Mouse (Mus musculus): ENCODE measurements around the gene Dcaf15. TPM values are rescaled to one million over a fixed set of nuclear protein-coding genes. Genes with fewer than 3 reads are reported as not detected.

Dcaf15 gene
- polyA plus RNA-seq, 1 experiment from 2014 or later = 4.6 TPM

DNA sequence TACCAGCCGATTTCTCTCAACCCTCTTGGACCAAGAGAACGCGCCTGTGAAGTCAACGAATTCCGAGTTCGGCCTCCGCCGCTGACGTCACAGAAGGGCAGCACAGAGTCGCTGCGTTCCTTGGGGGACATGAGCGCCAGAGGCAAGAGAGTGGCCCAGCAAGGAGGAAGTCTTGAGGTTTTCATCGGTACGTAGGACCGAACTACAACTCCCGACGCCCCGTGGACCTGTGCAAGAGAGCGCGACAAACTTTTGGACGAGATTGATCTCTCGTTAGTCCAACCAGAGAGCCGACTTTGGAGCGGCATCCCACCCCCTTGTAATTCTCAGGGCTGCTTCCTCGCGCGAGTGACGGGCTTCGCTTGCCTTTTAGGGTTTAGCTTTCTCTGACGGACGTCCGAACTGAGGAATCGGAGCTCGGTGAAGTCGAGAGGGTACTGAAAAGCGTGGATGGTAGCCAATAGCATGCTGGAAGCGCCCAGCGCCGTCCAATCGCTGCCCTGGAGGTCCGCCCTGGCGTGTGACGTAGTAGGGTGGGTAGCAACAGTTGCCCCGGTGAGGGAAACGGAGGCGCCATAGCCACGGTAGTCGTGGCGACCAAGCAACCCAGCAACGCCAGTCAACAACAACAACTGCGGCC is 38.2 kb downstream of the Dcaf15 start, which contains the start of gene Rfx1:
Rfx1 (plus strand) TSS at position 544 of the 640 bp plus-strand sequence.
- Histone ChIP-seq H3K4me1 (replicated peaks) (peaks cover 41% of the 10 kb centered on the region), H3K9me3 (replicated peaks) (no peaks in the 10 kb centered on the region), H3K27ac (peak within 1 kb of the TSS; percentile 95), H3K27me3 (no peaks in the 10 kb centered on the region), H3K4me3 (peak within 1 kb of the TSS; percentile 85), H3K4me2 (peak within 1 kb of the TSS; percentile 82), H3K36me3 (no peaks in the 10 kb centered on the region), H3K9ac (peak within 1 kb of the TSS; percentile 80)
- under 1% methylated on average over 51 of the region's 51 CpGs for WGBS
- peak; percentile 97 for ATAC-seq (replicated peaks; ENCODE audit: insufficient number of reproducible peaks, insufficient read depth, low FRiP score, low read depth)

- no peak for ATAC-seq (replicated peaks; ENCODE audit: insufficient number of reproducible peaks, insufficient read depth, low FRiP score, low read depth)
- Histone ChIP-seq H3K36me3 (no peaks in the 10 kb centered on the region), H3K4me1 (replicated peaks) (peaks cover 33% of the 10 kb centered on the region), H3K9ac (peak overlapping the region; percentile 80), H3K4me3 (peak overlapping the region; percentile 85), H3K9me3 (replicated peaks) (no peaks in the 10 kb centered on the region), H3K4me2 (peak overlapping the region; percentile 82), H3K27ac (peak overlapping the region; percentile 93), H3K27me3 (no peaks in the 10 kb centered on the region)
- 24% methylated on average over 5 of the region's 5 CpGs for WGBS
These were observed 39.0 kb downstream of the Dcaf15 start for GRCm38 (mm10) chr8:84065457-84066072.

DNA sequence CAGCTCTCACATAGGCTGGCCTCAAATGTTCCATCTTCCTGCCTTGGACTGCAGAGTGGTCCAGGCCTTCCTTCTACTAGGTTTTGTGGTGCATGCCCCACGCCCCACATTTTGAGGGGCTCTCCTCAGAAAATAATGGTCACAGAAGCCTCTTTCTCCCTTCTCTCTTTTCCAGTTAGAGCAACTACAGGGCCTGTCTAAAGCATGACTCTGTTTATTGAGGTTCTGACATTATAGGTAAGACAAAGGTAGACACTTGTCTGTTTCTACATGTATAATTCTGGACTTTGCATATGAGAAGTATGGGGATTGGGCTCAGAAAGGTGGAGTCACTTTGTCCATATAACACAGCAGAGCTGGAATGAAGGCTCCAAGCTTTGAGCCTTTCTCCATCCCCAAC is 39.5 kb downstream of the Dcaf15 start, which contains the start of gene Gm10643:
Gm10643 (minus strand) TSS at position 101 of the 400 bp plus-strand sequence.
- 91% methylated on average over 1 of the region's 1 CpGs for WGBS
- H3K9ac ChIP-seq = peak within 1 kb of the TSS; percentile 80
- peak within 1 kb of the TSS; percentile 82 for H3K4me2 ChIP-seq
- no peak for ATAC-seq (replicated peaks; ENCODE audit: insufficient number of reproducible peaks, insufficient read depth, low FRiP score, low read depth)
- H3K27me3 ChIP-seq = no peaks in the 10 kb centered on the region
- no peaks in the 10 kb centered on the region for H3K36me3 ChIP-seq
- H3K27ac ChIP-seq = peak within 1 kb of the TSS; percentile 93
- H3K4me3 ChIP-seq = peak within 1 kb of the TSS; percentile 85
- peaks cover 28% of the 10 kb centered on the region for H3K4me1 ChIP-seq (replicated peaks)
- H3K9me3 ChIP-seq (replicated peaks) = no peaks in the 10 kb centered on the region

DNA sequence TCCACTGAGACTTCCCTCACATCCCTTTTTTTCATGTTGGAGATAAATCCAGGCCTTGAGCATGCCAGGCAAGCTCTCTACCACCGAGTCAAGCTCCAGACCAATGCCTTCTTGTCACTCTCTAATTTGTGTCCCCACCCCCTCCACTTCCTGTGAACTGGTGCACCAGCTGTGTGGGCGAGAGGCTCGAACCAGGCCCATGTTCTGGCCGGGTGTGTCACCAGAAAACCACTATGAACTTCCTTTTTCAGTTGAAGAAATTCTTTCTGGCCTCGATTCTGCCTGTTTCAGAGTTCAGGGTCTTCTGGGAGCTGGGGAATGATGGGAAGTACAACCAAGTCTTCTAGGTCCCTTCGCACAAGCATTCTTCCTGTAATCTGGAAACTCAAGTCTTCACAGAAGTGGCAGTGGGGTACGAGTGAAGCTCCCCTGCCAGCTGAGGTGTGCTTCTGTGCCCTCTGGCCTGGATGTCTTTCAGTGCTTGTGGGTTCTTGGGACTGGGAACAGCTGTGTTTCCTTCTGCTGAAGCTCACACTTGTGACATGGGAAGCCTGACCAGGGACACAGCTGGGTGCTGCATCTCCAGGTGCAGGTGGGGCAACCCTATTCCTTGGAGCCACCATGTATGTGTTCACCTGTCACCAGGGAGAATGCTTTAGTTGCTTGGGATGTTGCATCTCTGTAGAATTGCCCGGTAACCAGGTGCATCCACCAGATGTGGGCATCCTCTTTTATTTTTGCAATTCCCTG is 40.5 kb downstream of the Dcaf15 start:
- Histone ChIP-seq H3K4me1 (replicated peaks) (peaks cover 18% of the 10 kb centered on the region), H3K27me3 (no peaks in the 10 kb centered on the region), H3K4me3 (no peak overlapping the region), H3K4me2 (no peak overlapping the region), H3K9ac (no peak overlapping the region), H3K36me3 (no peaks in the 10 kb centered on the region), H3K27ac (peak overlapping the region; percentile 42; the same call in 1 of the 2 replicates), H3K9me3 (replicated peaks) (no peaks in the 10 kb centered on the region)
- no peak for ATAC-seq (replicated peaks; ENCODE audit: insufficient number of reproducible peaks, insufficient read depth, low FRiP score, low read depth)
- 59% methylated on average over 8 of the region's 8 CpGs for WGBS

DNA sequence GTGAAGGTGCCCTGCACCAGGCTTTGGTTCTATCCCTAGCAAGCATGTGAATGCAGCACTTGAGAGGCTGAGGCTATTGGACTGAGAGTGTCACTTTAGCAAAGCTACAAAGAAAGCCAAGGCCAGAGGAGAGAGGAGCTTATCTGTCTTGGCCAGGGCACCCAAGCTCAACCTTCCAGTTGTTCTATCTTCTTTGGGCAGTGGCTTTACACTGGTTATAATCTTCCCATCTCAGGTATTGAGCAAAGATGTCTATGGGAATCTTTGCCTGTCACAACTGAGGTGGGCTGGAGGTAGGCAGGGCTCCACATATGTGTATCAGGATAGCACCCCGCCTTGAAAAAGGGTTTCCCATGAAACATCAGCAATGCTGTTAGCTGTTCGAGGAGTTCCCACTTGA is 44.3 kb downstream of the Dcaf15 start:
- no peak overlapping the region for H3K4me3 ChIP-seq
- ATAC-seq (replicated peaks; ENCODE audit: insufficient number of reproducible peaks, insufficient read depth, low FRiP score, low read depth) = no peak
- no peaks in the 10 kb centered on the region for H3K36me3 ChIP-seq
- H3K9ac ChIP-seq = no peak overlapping the region
- no peaks in the 10 kb centered on the region for H3K9me3 ChIP-seq (replicated peaks)
- H3K4me2 ChIP-seq = no peak overlapping the region
- WGBS = 80% methylated on average over 2 of the region's 2 CpGs
- H3K27ac ChIP-seq = no peak overlapping the region
- 0 out of 2 replicates have a peak, but pooled peaks cover 3% of the 10 kb centered on the region for H3K27me3 ChIP-seq
- H3K4me1 ChIP-seq (replicated peaks) = no peaks in the 10 kb centered on the region

DNA sequence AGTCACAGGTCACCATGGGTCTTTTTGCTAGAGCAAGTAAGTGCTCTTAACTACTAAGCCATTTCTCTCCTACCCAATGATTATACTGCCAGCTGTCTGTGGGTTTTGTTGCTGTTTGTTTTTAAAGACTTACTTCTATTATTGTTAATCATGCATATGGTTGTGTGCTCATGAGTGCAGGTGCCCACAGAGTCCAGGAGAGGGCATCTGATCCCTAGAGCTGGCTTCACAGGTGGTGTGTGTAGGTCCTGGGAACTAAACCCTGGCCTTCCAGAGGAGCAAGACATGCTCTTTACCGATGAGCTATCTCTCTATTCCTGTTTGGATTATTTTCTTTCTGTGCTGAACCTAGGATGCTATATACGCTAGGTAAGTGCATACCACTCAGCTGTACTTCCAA is 45.3 kb downstream of the Dcaf15 start:
- Histone ChIP-seq H3K4me2 (no peak overlapping the region), H3K9me3 (replicated peaks) (no peaks in the 10 kb centered on the region), H3K27ac (no peak overlapping the region), H3K27me3 (0 out of 2 replicates have a peak, but pooled peaks cover 3% of the 10 kb centered on the region), H3K9ac (no peak overlapping the region), H3K4me1 (replicated peaks) (no peaks in the 10 kb centered on the region), H3K4me3 (no peak overlapping the region), H3K36me3 (no peaks in the 10 kb centered on the region)
- WGBS = 89% methylated on average over 2 of the region's 2 CpGs
- ATAC-seq (replicated peaks; ENCODE audit: insufficient number of reproducible peaks, insufficient read depth, low FRiP score, low read depth) = no peak

DNA sequence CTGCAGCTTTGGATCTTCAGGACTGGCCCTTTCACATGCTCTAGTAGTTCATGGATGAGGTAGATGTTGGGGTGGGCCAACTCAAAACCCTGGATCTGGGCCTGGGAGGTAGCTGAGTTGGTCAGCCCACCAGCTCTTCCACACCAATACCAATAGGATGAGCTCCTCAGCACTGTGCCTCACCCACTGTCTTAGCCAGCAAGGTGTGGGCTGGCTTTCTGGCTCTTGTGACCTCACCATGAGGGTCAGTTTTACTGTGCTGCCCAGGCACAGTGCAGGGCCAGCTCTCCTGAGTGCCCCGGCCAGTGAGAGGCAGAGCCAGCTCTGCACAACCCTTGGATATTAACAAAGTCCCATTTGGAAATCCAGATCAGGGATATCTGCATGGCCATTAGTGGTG is 46.7 kb downstream of the Dcaf15 start:
- no peak for ATAC-seq (replicated peaks; ENCODE audit: insufficient number of reproducible peaks, insufficient read depth, low FRiP score, low read depth)
- H3K36me3 ChIP-seq = no peaks in the 10 kb centered on the region
- 84% methylated on average over 1 of the region's 1 CpGs for WGBS
- peaks cover 1% of the 10 kb centered on the region for H3K4me1 ChIP-seq (replicated peaks)
- no peak overlapping the region for H3K4me2 ChIP-seq
- H3K4me3 ChIP-seq = no peak overlapping the region
- H3K9ac ChIP-seq = no peak overlapping the region
- 0 out of 2 replicates have a peak, but pooled peaks cover 3% of the 10 kb centered on the region for H3K27me3 ChIP-seq
- H3K27ac ChIP-seq = no peak overlapping the region
- H3K9me3 ChIP-seq (replicated peaks) = no peaks in the 10 kb centered on the region

DNA sequence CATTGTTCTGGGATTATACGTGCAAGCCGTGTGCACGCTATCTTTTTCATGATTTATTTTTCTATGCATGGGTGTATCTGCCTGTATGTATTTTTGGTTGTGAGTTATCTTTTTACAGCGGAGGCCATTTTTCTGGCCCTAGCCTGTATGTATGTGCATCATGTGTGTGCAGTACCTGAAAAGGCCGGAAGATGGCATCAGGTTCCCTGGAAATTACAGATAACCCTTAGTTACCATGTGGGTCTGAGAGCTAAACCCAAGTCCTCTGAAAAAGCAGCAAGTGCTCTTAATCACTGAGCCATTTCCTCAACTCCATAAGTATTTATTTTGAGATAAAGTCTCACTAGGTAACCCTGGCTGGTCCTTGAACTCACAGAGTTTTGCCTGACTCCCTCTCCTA is 51.3 kb downstream of the Dcaf15 start:
- 0 out of 2 replicates have a peak, but pooled peaks cover 3% of the 10 kb centered on the region for H3K27me3 ChIP-seq
- H3K36me3 ChIP-seq = no peaks in the 10 kb centered on the region
- ATAC-seq (replicated peaks; ENCODE audit: insufficient number of reproducible peaks, insufficient read depth, low FRiP score, low read depth) = no peak
- no peak overlapping the region for H3K4me3 ChIP-seq
- no peaks in the 10 kb centered on the region for H3K9me3 ChIP-seq (replicated peaks)
- H3K27ac ChIP-seq = peak overlapping the region; percentile 36; the same call in 1 of the 2 replicates
- no peak overlapping the region for H3K9ac ChIP-seq
- peaks cover 8% of the 10 kb centered on the region for H3K4me1 ChIP-seq (replicated peaks)
- WGBS = 86% methylated on average over 5 of the region's 5 CpGs
- H3K4me2 ChIP-seq = no peak overlapping the region

DNA sequence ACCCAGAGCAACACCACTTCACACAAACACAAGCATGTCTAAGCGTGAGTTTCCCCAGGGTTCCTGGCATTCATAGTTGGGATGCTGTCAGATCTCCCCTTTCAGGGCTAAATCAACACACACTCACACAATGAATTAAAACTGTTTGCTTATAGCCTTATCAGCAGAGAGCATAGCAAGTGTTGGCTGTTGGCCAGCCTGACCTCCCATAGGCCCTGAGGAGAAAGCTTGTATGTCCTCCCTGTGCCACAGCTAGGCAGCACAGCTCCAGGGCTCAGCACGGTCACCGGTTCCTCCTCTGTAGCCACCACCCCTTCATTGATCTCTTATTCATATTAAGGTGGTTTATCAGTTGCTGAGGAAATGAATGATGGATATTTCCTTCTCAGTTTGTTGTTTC is 51.8 kb downstream of the Dcaf15 start:
- peak; percentile 83 for ATAC-seq (replicated peaks; ENCODE audit: insufficient number of reproducible peaks, insufficient read depth, low FRiP score, low read depth)
- H3K9ac ChIP-seq = no peak overlapping the region
- H3K9me3 ChIP-seq (replicated peaks) = no peaks in the 10 kb centered on the region
- H3K4me1 ChIP-seq (replicated peaks) = peaks cover 8% of the 10 kb centered on the region
- H3K36me3 ChIP-seq = no peaks in the 10 kb centered on the region
- H3K27ac ChIP-seq = peak overlapping the region; percentile 36
- H3K4me3 ChIP-seq = no peak overlapping the region
- no peak overlapping the region for H3K4me2 ChIP-seq
- WGBS = 16% methylated on average over 3 of the region's 3 CpGs
- H3K27me3 ChIP-seq = 0 out of 2 replicates have a peak, but pooled peaks cover 3% of the 10 kb centered on the region

DNA sequence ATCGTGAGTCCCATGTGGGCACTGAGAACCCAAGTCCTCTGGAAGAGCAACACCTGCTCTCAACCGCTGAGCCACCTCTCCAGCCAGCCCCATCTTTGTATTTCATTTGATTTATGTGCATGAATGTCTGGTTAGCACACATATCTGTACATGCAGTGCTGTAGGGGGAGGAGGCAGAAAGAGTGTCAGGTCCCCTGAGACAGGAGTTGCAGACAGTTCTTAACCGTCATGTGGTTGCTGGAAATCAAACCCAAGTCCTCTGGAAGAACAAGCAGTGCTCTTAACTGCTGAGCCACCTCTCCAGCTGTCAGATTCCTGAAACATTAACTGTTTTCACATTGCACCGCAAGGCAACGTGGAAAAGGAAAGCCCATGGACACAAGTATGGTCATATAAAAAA is 56.4 kb downstream of the Dcaf15 start:
- no peak overlapping the region for H3K4me3 ChIP-seq
- H3K27me3 ChIP-seq = peaks cover 28% of the 10 kb centered on the region
- no peaks in the 10 kb centered on the region for H3K9me3 ChIP-seq (replicated peaks)
- no peak overlapping the region for H3K4me2 ChIP-seq
- H3K4me1 ChIP-seq (replicated peaks) = peaks cover 14% of the 10 kb centered on the region
- H3K27ac ChIP-seq = no peak overlapping the region
- H3K36me3 ChIP-seq = no peaks in the 10 kb centered on the region
- ATAC-seq (replicated peaks; ENCODE audit: insufficient number of reproducible peaks, insufficient read depth, low FRiP score, low read depth) = no peak
- 65% methylated on average over 5 of the region's 5 CpGs for WGBS
- no peak overlapping the region for H3K9ac ChIP-seq
